Mouse (Mus musculus) subcutaneous adipose tissue, adult 2 months (tissue): ENCODE measurements around the gene Slc8b1. TPM values are rescaled to one million over a fixed set of nuclear protein-coding genes. Genes with fewer than 3 reads are reported as not detected.

Source experiments
- polyA plus RNA-seq: library from polyadenylated mRNA; depleted of rRNA; stranded (reverse); fragments of >200 nt; gene quantifications from 2 replicates; pipeline ENCODE4 v1.2.3, GENCODE M21; 2012; ENCODE audit warnings: low replicate concordance; rRNA removed

Gene Slc8b1
- 37.8 and 62.3 TPM in 2 replicates for polyA plus RNA-seq

DNA sequence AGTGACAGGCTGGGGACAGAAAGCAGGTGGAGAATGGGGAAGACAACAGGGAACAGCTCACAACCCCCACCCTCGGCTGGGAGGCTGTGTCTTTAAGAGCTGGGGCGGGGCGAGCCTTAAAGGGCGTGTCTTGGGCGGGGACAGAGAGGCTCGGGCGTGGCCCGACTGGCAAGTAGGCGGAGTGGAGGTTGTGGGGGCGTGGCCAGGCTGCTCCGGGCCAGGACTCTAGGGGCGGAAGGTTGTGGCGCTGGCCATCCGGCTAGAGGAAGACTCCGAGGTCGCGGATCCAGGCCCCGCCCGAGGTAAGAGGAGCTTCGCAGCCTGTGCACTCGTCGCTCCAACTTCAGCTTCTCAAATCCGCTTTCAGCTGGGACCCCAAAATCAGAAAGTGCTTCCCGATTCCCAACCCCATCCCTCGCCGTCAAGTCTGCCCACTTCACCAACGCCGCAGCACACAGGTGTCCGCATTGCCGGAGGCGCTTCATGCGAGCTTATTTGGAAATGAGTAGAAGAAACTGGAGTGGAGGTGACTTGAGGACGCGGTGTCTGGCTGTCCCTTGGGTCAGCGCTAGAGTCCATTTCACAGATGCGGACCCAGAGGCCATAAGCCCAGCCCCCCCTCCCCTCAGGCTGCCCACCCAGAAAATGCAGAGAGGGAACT is at the start of gene Slc8b1:
Gene Slc8b1, plus strand, starts transcription at position 187 of the 661 bp plus-strand sequence.

DNA sequence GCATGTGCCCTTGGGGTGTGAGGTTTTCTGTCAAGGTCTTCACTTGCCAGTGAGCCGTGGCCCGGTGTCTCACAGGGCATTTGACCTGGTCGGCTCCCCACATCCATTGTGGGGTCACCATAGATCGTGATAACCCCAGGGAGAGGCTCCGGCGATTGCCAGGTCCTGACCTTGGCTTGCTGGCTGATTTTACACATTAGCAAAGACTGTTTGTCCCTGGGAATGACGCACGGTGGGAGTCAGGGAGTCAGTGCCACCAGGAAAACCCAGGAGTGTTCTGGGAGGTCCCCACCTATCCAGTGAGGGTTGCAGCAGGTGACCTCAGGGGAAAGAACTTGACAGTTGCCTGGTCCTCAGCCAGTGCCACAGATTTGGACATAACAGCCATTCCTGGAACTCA is 38.2 kb upstream of the Slc8b1 start, which contains the start of gene Sdsl:
Gene Sdsl, minus strand, starts transcription at position 41 of the 400 bp plus-strand sequence.

GRCm38 (mm10) chr5:120476296-120476695 is 34.7 kb upstream of the Slc8b1 start, which contains the start of gene Sds:
Gene Sds (plus strand): TSS chr5:120476526.

DNA sequence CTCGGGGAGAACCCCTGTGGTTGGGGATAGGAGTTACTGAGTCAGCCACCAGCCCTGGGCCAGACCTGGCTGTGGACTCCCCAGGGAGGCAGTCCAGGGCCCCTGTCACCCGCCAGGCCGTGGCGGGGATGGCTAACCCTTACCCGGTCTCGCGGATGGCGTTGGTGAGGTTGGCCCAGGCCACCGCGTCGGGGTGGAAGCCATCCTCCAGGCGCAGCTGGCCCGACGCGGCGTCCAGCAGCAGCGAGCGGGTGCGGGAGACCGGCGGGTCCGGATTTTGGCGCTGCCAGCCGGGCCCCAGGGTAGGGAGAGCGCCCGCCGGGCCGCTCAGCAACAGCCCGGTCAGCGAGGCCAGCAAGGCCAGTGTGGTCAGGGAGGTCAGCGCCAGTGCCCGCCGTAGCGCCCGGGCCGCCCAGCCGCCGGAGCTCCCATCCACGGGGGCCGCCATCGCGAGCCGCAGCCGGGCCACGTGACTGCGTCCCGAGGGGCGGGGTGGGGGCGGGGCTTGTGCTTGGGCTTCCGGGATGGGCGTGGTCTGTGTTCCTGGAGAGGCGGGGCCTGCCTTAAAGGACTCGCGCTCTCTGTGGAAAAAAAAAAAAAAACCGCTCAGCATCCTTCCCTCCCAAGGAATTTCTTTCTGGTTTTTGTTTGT is 7.7 kb upstream of the Slc8b1 start, which contains the start of gene Plbd2:
Gene Plbd2, minus strand, starts transcription at position 482 of the 652 bp plus-strand sequence.

Other genes starting within 250 kb of the Slc8b1 start
- gene Lhx5, start 79.5 kb upstream of the Slc8b1 start, polyA plus RNA-seq = not detected in 2 replicates
- 12.0 and 23.3 TPM in 2 replicates for gene Sdsl, start 38.4 kb upstream of the Slc8b1 start, polyA plus RNA-seq
- 0.10 TPM in 1 of 2 replicates, not detected in the other for gene Sds, start 34.6 kb upstream of the Slc8b1 start, polyA plus RNA-seq
- 60.6 and 76.9 TPM in 2 replicates for gene Plbd2, start 7.5 kb upstream of the Slc8b1 start, polyA plus RNA-seq
- 64.4 and 96.3 TPM in 2 replicates for gene Tpcn1, start 77.5 kb downstream of the Slc8b1 start, polyA plus RNA-seq
- gene Iqcd, start 77.8 kb downstream of the Slc8b1 start, polyA plus RNA-seq = 0.36 and 0.73 TPM in 2 replicates
- gene Rita1, start 101.4 kb downstream of the Slc8b1 start, polyA plus RNA-seq = 15.9 and 20.1 TPM in 2 replicates
- gene Ddx54, start 101.6 kb downstream of the Slc8b1 start, polyA plus RNA-seq = 31.6 and 48.5 TPM in 2 replicates
- gene Cfap73, start 123.1 kb downstream of the Slc8b1 start, polyA plus RNA-seq = not detected in 2 replicates
- 0.24 and 1.5 TPM in 2 replicates for gene Rasal1, start 137.6 kb downstream of the Slc8b1 start, polyA plus RNA-seq
- 1.6 and 29.4 TPM in 2 replicates for gene Dtx1, start 200.8 kb downstream of the Slc8b1 start, polyA plus RNA-seq
- 22.9 and 34.5 TPM in 2 replicates for gene Oas2, start 238.7 kb downstream of the Slc8b1 start, polyA plus RNA-seq